Mouse (Mus musculus) limb, embryonic 15.5 days (tissue): Measurements from ENCODE around the gene Ptges. TPM values are rescaled to one million over a fixed set of nuclear protein-coding genes. Genes with fewer than 3 reads are reported as not detected.

Experiments
- ATAC-seq: fragments of 200-750 bp; cut with Nextera tagmentation; 2 replicates; pipeline ENCODE4 v1.8.0; 2017; ENCODE audit warnings: low read depth, moderate TSS enrichment; ENCODE audit not compliant: insufficient number of reproducible peaks, low FRiP score, low TSS enrichment
- H3K27ac ChIP-seq: fragments of 300-500 bp; sonication (generic); 2 replicates; pipeline ENCODE4 v1.5.1; 2015; ENCODE audit warnings: moderate library complexity, mild to moderate bottlenecking, inconsistent platforms
- H3K27me3 ChIP-seq: fragments of 300-500 bp; sonication (generic); 2 replicates; pipeline ENCODE4 v1.6.1; 2015; ENCODE audit warnings: inconsistent platforms
- H3K36me3 ChIP-seq: fragments of 300-500 bp; sonication (generic); 2 replicates; pipeline ENCODE4 v1.6.1; 2015; ENCODE audit warnings: inconsistent platforms
- H3K4me1 ChIP-seq: fragments of 300-500 bp; sonication (generic); 2 replicates; pipeline ENCODE4 v1.6.1; 2015; ENCODE audit warnings: inconsistent platforms
- H3K4me2 ChIP-seq: fragments of 300-500 bp; sonication (generic); 2 replicates; pipeline ENCODE4 v1.6.1; 2015; ENCODE audit warnings: mild to moderate bottlenecking, inconsistent platforms
- H3K4me3 ChIP-seq: fragments of 300-500 bp; sonication (generic); 2 replicates; pipeline ENCODE4 v1.5.1; 2015; ENCODE audit warnings: mild to moderate bottlenecking, inconsistent platforms
- H3K9ac ChIP-seq: fragments of 300-500 bp; sonication (generic); 2 replicates; pipeline ENCODE4 v1.6.1; 2015; ENCODE audit warnings: inconsistent platforms
- H3K9me3 ChIP-seq: fragments of 300-500 bp; sonication (generic); 2 replicates; pipeline ENCODE4 v1.6.1; 2016; ENCODE audit warnings: inconsistent platforms
- WGBS: fragments of 180-500 bp; shearing (Covaris S2); methylation state at CpG from one replicate; pipeline ENCODE4 v1.1.7; 2015; 5-methylcytosine and 5-hydroxymethylcytosine counted together
- polyA plus RNA-seq: library from polyadenylated mRNA; unstranded; fragments of >200 nt; fragmentation: Nextera tagmentation; extraction: Ambion mirVana; gene quantifications from 2 replicates; pipeline ENCODE4 v1.2.1, GENCODE M21; 2015

The Ptges gene
- polyA plus RNA-seq, 1 experiment from 2014 or later, result 35.3 TPM

DNA sequence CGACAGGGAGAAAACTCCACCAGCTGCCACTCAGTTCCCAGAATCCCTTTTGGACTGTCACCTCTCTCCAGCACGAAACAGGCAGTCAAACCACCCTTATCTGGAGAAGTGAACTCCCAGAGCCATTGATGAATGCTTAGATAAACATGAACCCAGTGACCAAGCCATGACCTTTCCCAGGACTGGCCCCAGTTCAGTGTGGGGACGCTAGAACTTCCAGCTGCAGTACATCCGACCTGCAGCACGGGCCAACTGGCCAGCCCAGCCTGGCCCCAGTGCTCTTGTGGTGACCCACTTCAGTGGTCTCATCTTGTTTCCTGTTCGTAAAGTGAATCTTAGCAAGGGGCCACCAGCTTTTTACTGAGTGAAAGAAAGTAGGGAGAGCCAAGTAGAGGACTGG, 36.3 kb downstream of the Ptges start:
- Histone ChIP-seq H3K27ac (no peak overlapping the region), H3K9ac (no peak overlapping the region), H3K4me2 (no peak overlapping the region), H3K9me3 (no peaks in the 10 kb centered on the region), H3K27me3 (no peaks in the 10 kb centered on the region), H3K4me3 (no peak overlapping the region), H3K4me1 (peaks cover 18% of the 10 kb centered on the region), H3K36me3 (0 out of 2 replicates have a peak, but pooled peaks cover 4% of the 10 kb centered on the region)
- 25% methylated on average over 6 of the region's 6 CpGs for WGBS
- ATAC-seq, result no peak

DNA sequence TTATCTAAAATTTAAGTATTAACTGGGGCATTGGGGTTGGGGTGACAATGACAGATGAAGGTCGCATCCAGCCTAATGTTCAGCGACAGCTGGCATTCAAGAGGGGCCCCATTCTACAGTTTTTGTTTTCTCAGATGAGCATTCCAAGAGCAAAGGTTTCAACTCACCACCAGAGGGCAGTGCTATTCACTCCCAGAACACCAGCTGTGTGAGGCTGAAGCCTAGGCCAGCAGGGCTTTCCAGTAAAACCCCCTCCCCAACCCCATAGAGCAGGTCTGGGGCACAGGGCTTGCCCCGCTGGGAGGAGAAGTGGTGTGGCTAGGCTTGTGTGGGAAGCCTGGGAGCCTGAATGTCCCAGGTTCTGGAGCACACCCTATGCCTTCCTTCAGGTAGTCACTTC, 38.7 kb downstream of the Ptges start:
- H3K9ac ChIP-seq, result no peak overlapping the region
- 5% methylated on average over 3 of the region's 3 CpGs for WGBS
- ATAC-seq, result no peak
- no peaks in the 10 kb centered on the region for H3K27me3 ChIP-seq
- H3K4me1 ChIP-seq, result peaks cover 8% of the 10 kb centered on the region
- no peak overlapping the region for H3K4me3 ChIP-seq
- H3K4me2 ChIP-seq, result no peak overlapping the region
- no peaks in the 10 kb centered on the region for H3K9me3 ChIP-seq
- H3K36me3 ChIP-seq, result 0 out of 2 replicates have a peak, but pooled peaks cover 4% of the 10 kb centered on the region
- H3K27ac ChIP-seq, result no peak overlapping the region; the same call in 1 of the 2 replicates

DNA sequence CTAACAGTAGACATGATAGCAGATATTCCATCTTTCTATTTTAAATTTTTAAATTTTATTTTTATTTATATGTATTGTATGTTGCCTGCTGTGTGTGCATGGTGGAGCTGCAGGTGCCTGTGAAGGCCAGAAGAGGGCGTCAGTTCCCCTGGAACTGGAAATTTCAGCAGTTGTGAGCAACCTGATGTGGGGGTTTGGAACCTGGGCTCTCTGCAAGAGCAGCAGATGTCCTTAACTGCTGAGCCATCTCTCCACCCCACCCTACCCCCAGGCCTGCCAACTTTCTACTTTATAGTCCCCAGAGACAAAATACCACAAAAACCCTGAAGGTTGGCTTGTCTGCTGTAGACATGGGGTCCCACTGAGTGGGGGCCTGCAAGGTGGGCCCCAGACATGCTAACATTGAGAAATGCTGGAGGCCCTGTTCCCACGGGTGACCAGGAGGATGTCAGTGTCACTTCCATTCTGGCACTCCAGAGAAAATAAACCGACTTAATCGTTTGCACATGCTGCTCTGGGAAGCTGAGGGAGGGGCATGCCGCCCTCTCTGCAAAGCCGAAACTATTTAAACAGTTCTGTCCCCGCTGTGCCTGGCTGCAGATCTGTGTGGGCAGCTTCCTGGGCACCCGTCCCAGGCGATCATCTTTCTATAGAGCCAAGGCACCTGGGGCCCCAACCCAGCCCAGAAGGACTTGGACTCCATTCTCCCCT, 44.1 kb downstream of the Ptges start:
- H3K4me1 ChIP-seq, result peaks cover 14% of the 10 kb centered on the region
- H3K9ac ChIP-seq, result no peak overlapping the region
- WGBS, result 20% methylated on average over 9 of the region's 9 CpGs
- peak overlapping the region; percentile 88 for H3K27ac ChIP-seq
- H3K4me2 ChIP-seq, result 0 out of 2 replicates have a peak overlapping the region, but pooled peaks have one; percentile 25
- ATAC-seq, result peak; percentile 66
- H3K36me3 ChIP-seq, result peaks cover 28% of the 10 kb centered on the region
- H3K4me3 ChIP-seq, result no peak overlapping the region
- H3K9me3 ChIP-seq, result no peaks in the 10 kb centered on the region
- no peaks in the 10 kb centered on the region for H3K27me3 ChIP-seq

GRCm38 (mm10) chr2:30884852-30885373, 44.8 kb downstream of the Ptges start:
- no peak overlapping the region for H3K4me3 ChIP-seq
- WGBS, result 92% methylated on average over 4 of the region's 4 CpGs
- H3K9ac ChIP-seq, result no peak overlapping the region
- peaks cover 33% of the 10 kb centered on the region for H3K36me3 ChIP-seq
- no peak for ATAC-seq
- H3K4me1 ChIP-seq, result peaks cover 14% of the 10 kb centered on the region
- peak overlapping the region; percentile 88 for H3K27ac ChIP-seq
- no peaks in the 10 kb centered on the region for H3K27me3 ChIP-seq
- no peaks in the 10 kb centered on the region for H3K9me3 ChIP-seq
- no peak overlapping the region for H3K4me2 ChIP-seq

- Histone ChIP-seq H3K27ac (no peak overlapping the region), H3K36me3 (peaks cover 48% of the 10 kb centered on the region), H3K4me3 (no peak overlapping the region), H3K9ac (no peak overlapping the region), H3K4me2 (no peak overlapping the region), H3K4me1 (peaks cover 16% of the 10 kb centered on the region), H3K27me3 (no peaks in the 10 kb centered on the region), H3K9me3 (no peaks in the 10 kb centered on the region)
- WGBS, result 90% methylated on average over 7 of the region's 7 CpGs
- ATAC-seq, result no peak
Measured at GRCm38 (mm10) chr2:30881215-30881614, 48.4 kb downstream of the Ptges start.

DNA sequence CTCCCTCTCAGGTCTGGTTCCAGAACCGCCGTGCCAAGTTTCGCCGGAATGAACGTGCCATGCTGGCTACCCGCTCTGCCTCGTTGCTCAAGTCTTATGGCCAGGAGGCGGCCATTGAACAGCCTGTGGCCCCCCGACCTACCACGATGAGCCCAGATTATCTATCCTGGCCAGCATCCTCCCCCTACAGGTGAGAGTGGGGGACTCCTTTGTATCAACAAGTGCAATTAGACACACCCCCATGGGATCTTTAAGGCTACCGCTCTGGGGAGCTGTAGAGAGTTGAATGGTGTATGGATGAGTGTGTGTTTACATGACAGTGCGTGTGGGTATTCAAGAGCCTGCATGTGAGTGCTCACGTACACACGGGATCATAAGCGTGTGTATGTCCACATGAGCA, 50.2 kb downstream of the Ptges start:
- Histone ChIP-seq H3K27ac (no peak overlapping the region), H3K4me2 (no peak overlapping the region), H3K4me3 (no peak overlapping the region), H3K36me3 (peaks cover 39% of the 10 kb centered on the region), H3K4me1 (peaks cover 21% of the 10 kb centered on the region), H3K9ac (no peak overlapping the region), H3K9me3 (no peaks in the 10 kb centered on the region), H3K27me3 (no peaks in the 10 kb centered on the region)
- 94% methylated on average over 15 of the region's 15 CpGs for WGBS
- no peak for ATAC-seq

- WGBS, result 36% methylated on average over 11 of the region's 11 CpGs
- no peaks in the 10 kb centered on the region for H3K9me3 ChIP-seq
- no peak overlapping the region for H3K4me2 ChIP-seq
- H3K4me1 ChIP-seq, result peaks cover 56% of the 10 kb centered on the region
- no peak overlapping the region for H3K4me3 ChIP-seq
- H3K36me3 ChIP-seq, result peaks cover 24% of the 10 kb centered on the region
- no peak overlapping the region for H3K9ac ChIP-seq
- no peaks in the 10 kb centered on the region for H3K27me3 ChIP-seq
- peak overlapping the region; percentile 80 for H3K27ac ChIP-seq
- ATAC-seq, result no peak
Measured at GRCm38 (mm10) chr2:30875621-30876432, 53.8 kb downstream of the Ptges start.

- H3K27ac ChIP-seq, result peak overlapping the region; percentile 80
Measured at GRCm38 (mm10) chr2:30875096-30875495, 54.6 kb downstream of the Ptges start.

DNA sequence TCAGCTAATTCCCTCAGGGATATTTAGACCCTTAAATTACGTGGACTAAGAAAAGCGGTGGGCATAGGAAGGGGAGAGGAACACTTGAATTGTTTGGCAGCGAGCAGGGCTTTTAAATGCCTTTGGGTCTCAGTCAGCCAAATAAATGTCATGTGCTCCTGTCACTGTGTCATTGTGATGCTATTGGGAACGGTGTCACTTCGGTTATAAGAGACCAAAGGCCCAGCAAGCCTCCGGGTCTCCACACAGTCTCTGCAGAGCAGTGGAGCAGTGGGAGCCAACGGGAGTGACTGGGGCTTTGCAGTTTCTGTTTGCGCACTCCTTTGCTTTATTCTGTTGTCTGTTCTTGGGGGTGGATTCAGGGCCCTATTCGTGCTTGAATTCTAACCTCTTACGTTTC, 55.2 kb downstream of the Ptges start:
- H3K4me2 ChIP-seq, result no peak overlapping the region
- WGBS, result 34% methylated on average over 10 of the region's 10 CpGs
- H3K4me1 ChIP-seq, result peaks cover 69% of the 10 kb centered on the region
- peaks cover 13% of the 10 kb centered on the region for H3K36me3 ChIP-seq
- H3K4me3 ChIP-seq, result no peak overlapping the region
- H3K9me3 ChIP-seq, result no peaks in the 10 kb centered on the region
- peak overlapping the region; percentile 80 for H3K27ac ChIP-seq
- ATAC-seq, result no peak
- H3K9ac ChIP-seq, result no peak overlapping the region
- no peaks in the 10 kb centered on the region for H3K27me3 ChIP-seq

More at GRCm38 (mm10) chr2:30875096-30875495, 54.6 kb downstream of the Ptges start:
- no peak for ATAC-seq
- Histone ChIP-seq H3K9me3 (no peaks in the 10 kb centered on the region), H3K9ac (no peak overlapping the region), H3K27me3 (no peaks in the 10 kb centered on the region), H3K4me1 (peaks cover 63% of the 10 kb centered on the region), H3K4me2 (no peak overlapping the region), H3K4me3 (no peak overlapping the region), H3K36me3 (peaks cover 17% of the 10 kb centered on the region)
- 53% methylated on average over 7 of the region's 7 CpGs for WGBS

- ATAC-seq, result no peak
- Histone ChIP-seq H3K9me3 (no peaks in the 10 kb centered on the region), H3K27me3 (no peaks in the 10 kb centered on the region), H3K4me3 (no peak overlapping the region), H3K27ac (peak overlapping the region; percentile 79), H3K9ac (peak overlapping the region; percentile 4; the same call in 1 of the 2 replicates), H3K4me2 (no peak overlapping the region), H3K4me1 (peaks cover 72% of the 10 kb centered on the region), H3K36me3 (no peaks in the 10 kb centered on the region)
- WGBS, result 24% methylated on average over 6 of the region's 6 CpGs
Measured at GRCm38 (mm10) chr2:30872669-30873068, 57.0 kb downstream of the Ptges start.

DNA sequence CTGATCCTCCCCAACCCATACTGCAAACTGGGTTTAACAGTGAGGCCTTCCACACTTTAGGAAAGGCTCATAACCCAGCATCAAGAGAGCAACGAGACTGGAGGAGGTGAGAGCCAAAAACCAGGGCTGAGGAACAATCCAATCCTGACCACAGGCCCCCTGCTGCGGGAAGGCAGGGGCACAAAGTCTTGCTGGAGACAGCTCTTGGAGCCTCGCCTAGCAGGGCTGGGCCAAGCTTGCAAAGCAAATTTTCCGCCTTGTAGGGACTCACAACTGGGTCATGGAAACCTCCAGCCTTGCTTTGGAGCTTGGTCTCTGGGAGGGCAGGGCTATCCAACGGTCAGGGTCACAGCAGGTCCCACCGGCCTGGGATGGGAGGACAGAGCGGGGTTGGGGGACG, 58.8 kb downstream of the Ptges start:
- peaks cover 71% of the 10 kb centered on the region for H3K4me1 ChIP-seq
- no peaks in the 10 kb centered on the region for H3K9me3 ChIP-seq
- no peak overlapping the region for H3K4me3 ChIP-seq
- no peaks in the 10 kb centered on the region for H3K36me3 ChIP-seq
- H3K4me2 ChIP-seq, result peak overlapping the region; percentile 7; the same call in 1 of the 2 replicates
- peak; percentile 30; the same call in 1 of the 2 replicates for ATAC-seq
- H3K9ac ChIP-seq, result no peak overlapping the region
- no peaks in the 10 kb centered on the region for H3K27me3 ChIP-seq
- peak overlapping the region; percentile 84 for H3K27ac ChIP-seq
- 52% methylated on average over 8 of the region's 8 CpGs for WGBS

GRCm38 (mm10) chr2:30865426-30865825, 64.2 kb downstream of the Ptges start:
- no peak overlapping the region for H3K9ac ChIP-seq
- 36% methylated on average over 3 of the region's 3 CpGs for WGBS

More at GRCm38 (mm10) chr2:30865426-30865825, 64.2 kb downstream of the Ptges start:
- ATAC-seq, result no peak
- no peaks in the 10 kb centered on the region for H3K9me3 ChIP-seq
- peaks cover 45% of the 10 kb centered on the region for H3K4me1 ChIP-seq
- peak overlapping the region; percentile 81 for H3K27ac ChIP-seq
- peak overlapping the region; percentile 54 for H3K4me2 ChIP-seq
- no peaks in the 10 kb centered on the region for H3K27me3 ChIP-seq
- peak overlapping the region; percentile 34 for H3K4me3 ChIP-seq
- no peaks in the 10 kb centered on the region for H3K36me3 ChIP-seq
